Mouse (Mus musculus) splenic B cell, adult 2 months (primary cell): Measurements from ENCODE around the gene Igsf3.
A peak's percentile ranks its signal among the peaks of the same experiment; 100 is the strongest.

Experiments
- DNase-seq: peaks from one replicate; pipeline ENCODE4 v3.0.0-alpha.2; 2011; ENCODE audit warnings: low read depth, low spot score
- H3K27me3 ChIP-seq: 2 replicates; pipeline ENCODE4 v1.6.1; 2012; ENCODE audit warnings: mild to moderate bottlenecking, low read length, moderate library complexity, mixed read lengths; ENCODE audit not compliant: control insufficient read depth, poor library complexity, insufficient read depth, severe bottlenecking
- H3K36me3 ChIP-seq: 2 replicates; pipeline ENCODE4 v1.6.1; 2012; ENCODE audit warnings: mild to moderate bottlenecking, low read length, moderate library complexity, mixed read lengths; ENCODE audit not compliant: control insufficient read depth, poor library complexity, insufficient read depth, severe bottlenecking

Gene Igsf3

GRCm38 (mm10) chr3:101362391-101362790, 14.5 kb upstream of the Igsf3 start:
- no peak for DNase-seq
- no peaks in the 10 kb centered on the region; the same call in 1 of the 2 replicates for H3K27me3 ChIP-seq
- no peaks in the 10 kb centered on the region for H3K36me3 ChIP-seq

DNA sequence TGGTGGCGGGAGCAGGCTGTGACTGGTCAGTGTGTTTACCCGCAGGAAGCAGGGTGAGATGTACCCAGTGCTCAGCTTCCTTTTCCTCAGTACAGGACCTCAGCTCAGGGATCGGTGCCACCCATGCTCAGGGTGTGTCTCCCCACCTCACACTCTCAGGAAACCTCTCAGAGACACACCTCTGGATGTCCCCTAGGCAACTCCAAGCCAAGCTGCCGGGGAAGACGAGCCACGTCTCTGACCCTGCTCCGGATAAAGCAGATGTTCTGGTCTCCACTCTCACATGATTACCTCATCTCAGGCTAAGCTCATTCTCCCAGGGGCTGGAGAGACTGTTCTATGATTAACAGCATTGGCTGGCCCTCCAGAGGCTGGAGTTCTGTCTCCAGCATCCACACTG, 13.3 kb upstream of the Igsf3 start:
- Histone ChIP-seq H3K27me3 (no peaks in the 10 kb centered on the region; the same call in 1 of the 2 replicates), H3K36me3 (no peaks in the 10 kb centered on the region)

GRCm38 (mm10) chr3:101365081-101365612, 11.7 kb upstream of the Igsf3 start:
- DNase-seq = no peak
- Histone ChIP-seq H3K27me3 (no peaks in the 10 kb centered on the region; the same call in 1 of the 2 replicates), H3K36me3 (no peaks in the 10 kb centered on the region)

More for the DNA sequence above, 13.3 kb upstream of the Igsf3 start:
- DNase-seq = no peak

DNA sequence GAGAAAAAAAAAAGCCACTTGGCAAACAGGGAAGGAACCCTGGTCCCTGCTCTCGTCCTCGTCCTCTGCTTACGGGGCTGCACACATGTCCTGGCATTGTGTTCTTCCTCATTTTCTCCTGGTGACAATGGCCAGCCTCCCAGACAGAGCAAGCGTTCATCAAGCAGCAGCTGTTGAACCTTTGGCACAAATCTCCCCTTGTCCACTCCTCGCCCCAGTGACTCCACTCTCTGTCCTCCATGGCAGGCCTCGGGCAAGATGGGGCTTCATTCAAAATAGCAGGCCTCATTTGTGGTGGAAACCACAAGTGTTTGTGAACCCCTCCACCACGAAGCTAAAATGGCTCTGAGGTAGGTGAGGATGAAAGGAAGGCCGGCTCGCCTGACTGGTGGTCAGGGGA, 11.0 kb upstream of the Igsf3 start:
- no peak for DNase-seq
- Histone ChIP-seq H3K27me3 (no peaks in the 10 kb centered on the region; the same call in 1 of the 2 replicates), H3K36me3 (no peaks in the 10 kb centered on the region)

DNA sequence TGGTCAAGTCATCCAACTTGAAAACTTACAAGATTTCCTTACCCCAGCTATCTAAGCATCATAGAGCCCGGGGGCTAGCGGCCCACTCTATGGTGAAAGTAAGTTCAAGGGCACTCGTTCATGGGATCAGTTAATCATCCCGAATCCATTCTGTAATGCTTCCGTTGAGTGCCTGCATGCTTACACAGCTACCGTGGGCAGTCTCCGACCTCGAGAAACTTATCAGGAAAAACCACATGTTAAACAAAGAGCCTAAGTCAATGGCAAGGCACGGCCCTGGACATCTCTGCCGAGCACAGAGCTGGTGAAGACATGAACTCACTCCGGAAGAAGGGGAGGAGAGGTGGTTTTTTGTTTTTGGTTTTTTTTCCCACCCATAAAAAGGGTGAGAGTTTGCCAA, 9.5 kb upstream of the Igsf3 start:
- Histone ChIP-seq H3K36me3 (no peaks in the 10 kb centered on the region), H3K27me3 (no peaks in the 10 kb centered on the region)
- DNase-seq = no peak

GRCm38 (mm10) chr3:101369301-101369881, 7.5 kb upstream of the Igsf3 start:
- no peak for DNase-seq

GRCm38 (mm10) chr3:101372345-101372980, 4.4 kb upstream of the Igsf3 start:
- Histone ChIP-seq H3K36me3 (no peaks in the 10 kb centered on the region), H3K27me3 (no peaks in the 10 kb centered on the region)
- DNase-seq = peak; percentile 58

More at GRCm38 (mm10) chr3:101369301-101369881, 7.5 kb upstream of the Igsf3 start:
- Histone ChIP-seq H3K27me3 (no peaks in the 10 kb centered on the region), H3K36me3 (no peaks in the 10 kb centered on the region)

DNA sequence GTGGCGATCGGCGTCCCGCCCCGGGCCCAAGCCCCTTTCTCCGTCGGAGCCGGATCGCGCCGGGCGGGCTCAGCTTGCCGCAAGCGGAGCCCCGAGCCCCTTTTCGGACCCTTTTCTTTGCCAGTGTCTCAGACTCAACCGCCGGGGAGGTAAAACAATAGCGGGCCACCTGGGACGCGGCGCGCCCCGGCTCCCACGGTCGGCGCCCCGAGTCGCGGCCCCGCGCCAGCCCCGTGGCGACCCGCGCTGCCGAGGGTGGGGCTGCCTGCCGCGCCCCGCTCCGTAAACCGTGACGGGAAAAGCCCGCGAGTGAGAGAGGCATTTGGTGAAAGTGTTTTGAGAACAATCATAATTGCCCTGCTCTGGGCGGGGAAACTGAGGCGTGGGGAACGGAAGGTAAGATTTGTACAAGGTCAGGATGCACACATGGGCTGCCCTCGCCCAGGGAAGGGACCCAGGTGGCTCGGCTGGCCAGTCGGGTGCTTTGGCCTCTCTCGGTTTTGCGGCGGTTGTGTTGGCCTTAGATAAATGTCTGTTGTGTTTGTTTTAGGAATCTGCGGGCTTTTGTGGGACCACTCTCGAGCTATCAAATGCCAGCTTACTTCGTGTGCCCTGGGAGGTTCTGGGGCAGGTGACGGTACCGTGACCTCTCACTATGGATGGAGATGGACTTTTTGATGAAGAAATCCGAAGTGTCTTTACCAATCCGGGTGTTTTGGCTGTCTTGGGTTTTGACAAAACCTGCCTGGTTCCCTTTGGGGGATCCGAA, 557 bp downstream of the Igsf3 start:
- H3K27me3 ChIP-seq = no peaks in the 10 kb centered on the region
- no peak for DNase-seq
- H3K36me3 ChIP-seq = no peaks in the 10 kb centered on the region

DNA sequence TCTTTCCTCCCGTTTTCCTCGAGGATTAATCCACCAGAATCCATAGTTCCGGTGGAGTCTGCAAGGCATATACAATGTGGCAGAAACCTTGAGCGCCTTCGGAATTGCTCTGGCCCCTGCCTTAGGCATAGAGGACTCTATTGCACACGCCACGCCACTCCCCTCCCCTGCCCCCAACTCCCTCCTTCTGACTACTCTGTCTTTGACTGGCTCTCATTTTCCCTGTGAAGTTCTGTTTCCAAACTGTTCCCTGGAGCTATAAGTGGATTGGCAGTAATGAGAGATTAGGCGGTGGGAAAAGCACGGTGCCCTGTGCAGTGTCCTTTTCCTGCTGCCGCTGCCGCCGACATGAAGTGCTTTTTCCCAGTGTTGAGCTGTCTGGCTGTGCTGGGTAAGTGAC, 1.2 kb downstream of the Igsf3 start:
- Histone ChIP-seq H3K27me3 (no peaks in the 10 kb centered on the region), H3K36me3 (no peaks in the 10 kb centered on the region)
- DNase-seq = no peak

DNA sequence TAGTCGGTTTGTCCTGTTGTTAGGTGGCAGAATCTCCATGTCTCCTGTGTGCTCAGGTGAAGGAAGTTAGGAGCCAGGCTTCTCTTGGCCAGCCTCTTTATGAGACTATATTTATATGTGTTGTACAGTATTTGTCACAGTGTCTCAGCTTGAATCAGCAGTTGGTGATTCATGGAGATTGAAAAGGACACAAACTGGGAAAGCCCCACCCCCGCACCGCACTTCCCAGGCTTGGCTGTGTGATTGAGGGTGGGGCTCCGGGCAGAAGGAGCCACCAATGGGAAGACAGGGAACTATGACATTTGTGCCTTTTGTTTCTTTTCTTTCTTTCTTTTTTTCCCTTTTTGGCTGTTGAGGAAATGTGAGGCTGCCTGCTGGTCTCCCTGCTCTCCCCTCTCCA, 2.9 kb downstream of the Igsf3 start:
- H3K27me3 ChIP-seq = no peaks in the 10 kb centered on the region
- no peak for DNase-seq
- no peaks in the 10 kb centered on the region for H3K36me3 ChIP-seq

DNA sequence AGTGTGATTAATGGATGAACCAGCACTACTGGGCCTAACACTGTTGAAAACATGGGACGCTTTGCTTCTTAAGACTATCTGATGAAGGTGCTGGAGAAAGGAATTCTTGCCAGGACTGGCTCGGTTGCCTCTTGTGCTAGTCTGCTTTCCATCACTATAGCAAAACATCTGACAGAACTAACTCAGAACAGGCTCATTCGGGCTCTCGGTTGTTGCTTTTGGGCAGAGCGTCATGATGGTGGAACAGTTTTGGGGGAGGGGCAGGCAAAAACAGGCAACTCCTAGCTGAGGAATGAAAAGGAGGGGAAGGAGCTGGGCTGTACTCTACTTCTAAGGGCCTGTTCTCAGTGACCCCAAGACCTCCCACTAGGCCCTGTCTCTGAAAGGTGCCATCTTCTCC, 4.8 kb downstream of the Igsf3 start:
- H3K27me3 ChIP-seq = no peaks in the 10 kb centered on the region
- no peaks in the 10 kb centered on the region for H3K36me3 ChIP-seq
- DNase-seq = no peak

DNA sequence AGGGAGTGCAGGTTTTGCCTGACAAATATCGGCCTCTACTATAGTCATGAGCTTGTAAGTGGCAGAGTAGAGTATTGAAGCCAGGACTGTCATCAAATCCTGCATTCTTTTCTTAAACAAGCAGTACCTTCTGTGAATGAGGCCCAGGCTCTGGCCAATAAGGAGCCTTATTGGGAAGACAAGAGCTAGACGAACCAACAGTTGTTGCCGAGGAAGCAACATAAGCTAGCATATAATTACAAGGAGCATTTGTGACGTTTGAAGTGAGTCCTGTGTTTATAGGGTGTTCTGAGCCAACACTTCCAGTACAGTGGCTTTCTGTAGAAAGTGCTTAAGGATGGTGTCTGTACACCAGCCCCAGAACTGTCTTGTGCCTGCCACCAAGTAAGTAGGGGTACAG, 5.9 kb downstream of the Igsf3 start:
- Histone ChIP-seq H3K36me3 (no peaks in the 10 kb centered on the region), H3K27me3 (no peaks in the 10 kb centered on the region)
- DNase-seq = no peak

DNA sequence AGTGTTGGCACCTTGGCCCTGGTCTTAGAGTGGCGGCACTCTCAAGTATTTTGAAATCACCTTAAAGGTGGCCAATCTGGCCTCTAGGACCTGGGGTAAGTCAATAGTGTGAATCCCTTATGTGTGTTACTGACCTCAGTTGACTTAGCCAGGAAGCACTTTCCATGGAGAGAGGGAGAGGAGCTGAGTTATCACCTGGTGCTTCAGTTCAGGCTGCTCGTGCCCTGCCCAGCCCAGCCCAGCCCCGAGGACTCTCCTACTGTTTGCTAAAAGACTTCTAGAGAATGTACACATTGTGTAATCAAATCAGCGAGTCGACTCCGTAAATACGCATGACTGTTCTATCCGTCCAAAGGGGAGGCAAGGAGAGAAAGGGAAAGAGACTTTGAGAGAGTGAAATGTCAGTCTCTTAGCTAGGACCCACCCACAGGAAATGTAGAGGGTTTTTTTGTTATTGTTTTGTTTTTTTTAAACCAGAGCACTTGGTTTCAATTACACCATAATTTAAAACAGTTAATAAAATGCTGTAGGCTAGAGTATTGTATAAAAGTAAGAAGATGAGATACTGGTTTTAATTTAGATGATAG, 9.6 kb downstream of the Igsf3 start:
- H3K27me3 ChIP-seq = no peaks in the 10 kb centered on the region
- no peak for DNase-seq
- no peaks in the 10 kb centered on the region for H3K36me3 ChIP-seq

DNA sequence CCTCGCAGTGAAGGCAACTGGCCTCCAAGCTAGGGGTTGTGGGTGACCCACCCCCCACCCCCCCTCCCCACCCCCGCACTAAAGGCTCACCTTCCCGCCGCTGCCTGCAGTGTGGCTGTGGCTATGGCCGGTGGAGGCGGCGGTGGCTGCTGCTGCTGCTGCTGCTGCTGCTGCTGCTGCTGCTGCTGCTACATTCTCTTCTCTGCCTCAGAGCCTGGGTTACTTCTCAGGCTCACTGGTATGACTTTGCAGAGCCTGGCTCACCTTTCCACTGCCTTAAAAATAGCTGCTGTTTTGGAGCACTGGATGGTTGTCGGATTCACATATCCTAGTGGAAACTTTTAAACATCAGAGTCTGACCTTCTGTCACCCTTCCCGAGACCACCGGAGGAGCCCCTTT, 11.0 kb downstream of the Igsf3 start:
- no peak for DNase-seq
- Histone ChIP-seq H3K27me3 (no peaks in the 10 kb centered on the region), H3K36me3 (no peaks in the 10 kb centered on the region)

- Histone ChIP-seq H3K36me3 (no peaks in the 10 kb centered on the region), H3K27me3 (no peaks in the 10 kb centered on the region)
- no peak for DNase-seq
Observed at GRCm38 (mm10) chr3:101389566-101389965, 12.7 kb downstream of the Igsf3 start.
